Mouse (Mus musculus): ENCODE results near the gene Ephb1. TPM values are rescaled to one million over a fixed set of nuclear protein-coding genes. Genes with fewer than 3 reads are reported as not detected.

The Ephb1 gene
- polyA plus RNA-seq, 1 experiment from 2014 or later = 0.44 TPM

DNA sequence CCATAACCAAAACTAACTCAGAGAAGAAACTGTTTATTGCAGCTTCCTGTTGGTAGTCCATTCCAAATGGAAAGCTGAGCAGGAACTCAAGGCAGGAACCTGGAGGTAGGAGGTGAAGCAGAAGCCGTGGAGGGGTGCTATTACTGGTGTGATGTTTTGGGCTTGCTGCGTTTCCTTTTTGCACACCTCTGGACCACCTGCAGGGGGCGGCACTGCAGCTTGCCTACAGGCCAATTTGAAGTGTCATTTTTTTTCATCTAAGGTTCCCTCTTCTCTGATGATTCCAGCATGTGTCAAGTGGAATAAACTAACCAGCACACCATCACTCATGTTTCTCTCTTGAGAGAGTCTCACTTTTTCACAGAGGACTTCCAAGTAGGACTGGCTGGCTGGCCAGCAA, 235.1 kb downstream of the Ephb1 start:
- no peak for ATAC-seq
- WGBS (ENCODE audit: insufficient replicate concordance) = 57% methylated on average over 3 of the region's 3 CpGs
- Histone ChIP-seq H3K36me3 (no peaks in the 10 kb centered on the region), H3K4me3 (no peak overlapping the region), H3K9me3 (replicated peaks) (no peaks in the 10 kb centered on the region), H3K4me1 (no peaks in the 10 kb centered on the region), H3K27ac (no peak overlapping the region), H3K4me2 (no peak overlapping the region), H3K27me3 (replicated peaks) (no peaks in the 10 kb centered on the region), H3K9ac (no peak overlapping the region)

DNA sequence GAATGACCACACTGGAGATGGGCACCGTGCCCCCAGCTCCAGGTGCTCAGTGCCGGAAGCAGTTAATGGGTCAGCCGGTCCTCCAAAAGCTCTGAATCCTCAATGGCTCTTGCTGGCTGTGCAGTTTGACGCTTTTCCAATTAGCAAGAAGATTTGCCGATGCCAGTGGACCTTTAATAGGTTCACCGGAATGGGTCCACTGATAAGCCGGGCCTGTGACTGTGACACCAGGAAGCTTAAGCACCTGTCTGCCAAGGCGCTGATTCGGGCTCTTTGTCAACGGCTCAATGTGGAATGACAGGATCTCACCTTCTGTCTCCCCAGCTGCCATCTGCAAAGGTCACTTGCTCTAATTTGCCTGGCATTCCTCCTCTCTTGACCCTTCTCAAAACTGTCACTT, 239.2 kb downstream of the Ephb1 start:
- WGBS (ENCODE audit: insufficient replicate concordance) = 79% methylated on average over 10 of the region's 10 CpGs
- no peak for ATAC-seq

DNA sequence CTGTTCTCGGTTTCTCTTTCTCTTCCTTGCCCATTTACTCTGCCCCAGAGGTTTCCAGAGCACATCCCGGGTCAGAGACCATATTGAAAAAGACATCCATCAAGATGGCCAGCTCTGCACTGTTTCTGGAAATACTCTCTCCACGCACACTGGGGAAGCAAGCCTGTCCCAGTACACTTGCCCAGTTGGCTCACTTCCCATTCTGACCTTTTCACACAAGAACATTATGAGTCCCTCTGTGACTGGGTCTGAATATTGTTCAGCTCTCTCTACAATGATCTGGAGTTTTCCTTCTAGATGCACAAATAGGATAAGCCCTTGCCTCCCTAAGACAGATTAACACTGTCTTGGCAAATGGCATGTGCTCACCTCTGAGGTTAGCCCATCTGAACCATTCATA, 243.0 kb downstream of the Ephb1 start:
- H3K9me3 ChIP-seq (replicated peaks) = no peaks in the 10 kb centered on the region
- no peak overlapping the region for H3K4me3 ChIP-seq
- no peak overlapping the region for H3K27ac ChIP-seq
- no peaks in the 10 kb centered on the region for H3K36me3 ChIP-seq
- no peak for ATAC-seq
- no peak overlapping the region for H3K9ac ChIP-seq
- WGBS (ENCODE audit: insufficient replicate concordance) = 48% methylated on average over 3 of the region's 3 CpGs
- H3K4me1 ChIP-seq = no peaks in the 10 kb centered on the region
- H3K4me2 ChIP-seq = no peak overlapping the region
- no peaks in the 10 kb centered on the region for H3K27me3 ChIP-seq (replicated peaks)

More for the DNA sequence above, 239.2 kb downstream of the Ephb1 start:
- Histone ChIP-seq H3K9me3 (replicated peaks) (no peaks in the 10 kb centered on the region), H3K27me3 (replicated peaks) (no peaks in the 10 kb centered on the region), H3K4me2 (no peak overlapping the region), H3K9ac (no peak overlapping the region), H3K27ac (no peak overlapping the region), H3K36me3 (no peaks in the 10 kb centered on the region), H3K4me3 (no peak overlapping the region), H3K4me1 (no peaks in the 10 kb centered on the region)

DNA sequence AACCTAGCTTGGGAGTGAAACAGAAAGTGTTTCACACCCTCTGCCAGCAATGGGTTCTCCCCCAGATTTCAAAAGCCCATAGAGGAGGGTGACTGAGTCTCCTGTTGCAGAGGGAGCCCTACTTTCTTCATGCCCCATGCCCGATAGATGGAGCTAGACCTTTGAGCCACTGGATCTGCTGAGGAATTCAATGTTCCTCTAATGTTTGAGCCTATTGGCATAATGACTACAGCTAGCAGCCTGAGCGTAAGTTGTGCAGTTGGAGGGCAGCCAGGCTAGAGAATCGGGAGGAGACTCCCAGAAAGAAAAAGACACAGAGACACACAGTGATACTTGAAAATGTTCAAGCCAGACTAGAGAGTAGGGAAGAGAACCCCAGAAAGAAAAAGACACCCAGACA, 246.5 kb downstream of the Ephb1 start:
- WGBS (ENCODE audit: insufficient replicate concordance) = 64% methylated on average over 3 of the region's 3 CpGs
- no peak overlapping the region for H3K9ac ChIP-seq
- ATAC-seq = no peak

DNA sequence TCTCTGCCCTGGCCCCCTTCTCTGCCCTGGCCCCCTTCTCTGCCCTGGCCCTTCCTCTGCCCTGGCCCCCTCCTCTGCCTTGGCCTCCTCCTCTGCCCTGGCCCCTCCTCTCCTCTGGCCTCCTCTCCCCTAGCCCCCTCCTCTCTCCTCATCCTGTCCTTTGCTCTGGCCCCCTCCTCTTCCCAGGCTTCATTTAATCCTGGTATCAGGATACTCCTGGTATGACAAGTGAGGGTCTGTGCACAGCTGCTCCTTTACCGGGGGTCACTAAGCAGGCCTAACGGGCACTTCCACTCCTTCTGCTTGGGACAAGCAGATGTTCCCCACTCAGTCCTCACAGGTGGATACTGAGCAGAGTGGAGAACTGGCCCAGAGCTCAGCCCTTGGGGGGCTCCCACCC, 247.3 kb downstream of the Ephb1 start:
- Histone ChIP-seq H3K4me2 (no peak overlapping the region), H3K4me3 (no peak overlapping the region), H3K27ac (no peak overlapping the region), H3K4me1 (no peaks in the 10 kb centered on the region), H3K36me3 (no peaks in the 10 kb centered on the region), H3K9me3 (replicated peaks) (no peaks in the 10 kb centered on the region), H3K27me3 (replicated peaks) (no peaks in the 10 kb centered on the region), H3K9ac (no peak overlapping the region)
- 64% methylated on average over 2 of the region's 2 CpGs for WGBS (ENCODE audit: insufficient replicate concordance)
- no peak for ATAC-seq

More for the DNA sequence above, 246.5 kb downstream of the Ephb1 start:
- H3K4me2 ChIP-seq = no peak overlapping the region
- H3K27me3 ChIP-seq (replicated peaks) = no peaks in the 10 kb centered on the region
- no peaks in the 10 kb centered on the region for H3K36me3 ChIP-seq
- H3K4me1 ChIP-seq = no peaks in the 10 kb centered on the region
- no peak overlapping the region for H3K27ac ChIP-seq
- no peaks in the 10 kb centered on the region for H3K9me3 ChIP-seq (replicated peaks)
- no peak overlapping the region for H3K4me3 ChIP-seq

DNA sequence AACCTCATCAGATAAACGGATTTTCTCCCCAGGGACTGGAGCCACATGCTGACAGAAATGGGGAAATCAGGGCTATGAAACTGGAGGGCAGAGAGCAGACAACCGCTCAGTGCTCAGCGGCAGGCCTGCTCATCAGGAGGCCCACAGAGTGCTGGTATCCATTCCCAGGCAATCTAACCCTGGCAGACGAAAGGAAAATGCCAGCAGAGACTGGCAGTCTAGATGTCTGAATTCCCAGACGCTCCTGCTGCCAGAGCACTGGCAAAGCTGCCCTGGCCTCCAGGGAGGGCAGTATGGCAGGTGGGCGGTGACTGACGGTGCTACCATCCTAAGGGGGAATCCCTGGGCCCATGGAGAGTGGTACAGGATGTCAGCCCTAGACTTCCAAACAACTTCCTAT, 257.7 kb downstream of the Ephb1 start:
- H3K4me1 ChIP-seq = no peaks in the 10 kb centered on the region
- H3K4me3 ChIP-seq = no peak overlapping the region
- H3K9ac ChIP-seq = no peak overlapping the region
- ATAC-seq = no peak
- 26% methylated on average over 7 of the region's 7 CpGs for WGBS (ENCODE audit: insufficient replicate concordance)
- no peak overlapping the region for H3K27ac ChIP-seq
- no peaks in the 10 kb centered on the region for H3K36me3 ChIP-seq
- H3K27me3 ChIP-seq (replicated peaks) = no peaks in the 10 kb centered on the region
- H3K4me2 ChIP-seq = no peak overlapping the region
- H3K9me3 ChIP-seq (replicated peaks) = no peaks in the 10 kb centered on the region

DNA sequence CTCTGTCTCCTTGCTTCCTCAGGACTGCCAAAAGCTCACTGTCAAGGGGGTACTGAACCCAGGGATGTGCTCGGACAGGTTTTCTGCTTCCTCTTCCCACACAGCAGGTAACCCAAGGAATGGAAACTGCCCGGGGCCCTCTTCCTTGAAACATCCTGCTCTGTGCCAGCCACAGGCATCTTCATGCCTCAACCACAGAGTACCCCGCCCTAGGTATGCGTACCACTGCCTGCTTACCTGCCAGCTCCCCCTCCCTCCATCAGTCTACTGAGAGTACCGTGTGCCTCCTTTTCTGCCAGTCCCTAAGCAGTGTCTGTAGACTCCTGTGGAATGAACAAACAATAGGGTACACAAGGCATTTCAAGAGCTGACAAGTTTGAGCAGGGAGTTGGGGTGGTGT, 265.9 kb downstream of the Ephb1 start:
- no peak for ATAC-seq

DNA sequence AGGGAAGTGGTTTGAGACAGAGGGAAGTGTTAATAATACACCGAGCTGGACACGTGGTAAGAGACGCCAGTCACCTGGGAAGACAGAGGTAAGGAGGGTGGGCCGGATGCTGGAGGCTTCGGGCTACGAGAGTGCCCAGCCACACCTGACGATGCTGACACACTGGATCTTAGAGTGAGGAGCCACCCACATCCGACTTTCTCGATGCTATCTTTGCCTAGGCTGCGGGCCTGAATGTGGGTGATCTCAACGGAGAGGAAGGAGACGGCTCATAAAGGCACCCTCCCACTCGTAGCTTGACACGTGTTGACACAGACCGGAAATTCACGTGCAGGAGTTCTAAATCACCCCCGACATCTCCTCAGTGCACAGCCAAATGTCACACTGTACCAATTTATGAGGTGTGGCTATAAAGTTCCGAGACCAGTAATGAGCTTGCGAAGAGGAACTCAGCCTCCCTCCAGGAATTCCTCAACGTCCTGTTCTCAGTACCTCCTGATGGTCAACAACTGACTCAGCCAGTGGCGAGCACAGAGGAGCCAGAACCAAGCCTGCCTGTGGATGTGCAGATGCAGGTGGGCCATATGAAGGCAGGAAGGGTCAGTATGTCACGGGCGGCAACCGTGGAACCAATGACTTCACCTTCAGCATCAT, 268.3 kb downstream of the Ephb1 start:
- Histone ChIP-seq H3K9ac (no peak overlapping the region), H3K27ac (no peak overlapping the region), H3K4me3 (no peak overlapping the region), H3K4me2 (no peak overlapping the region), H3K27me3 (replicated peaks) (no peaks in the 10 kb centered on the region), H3K9me3 (replicated peaks) (no peaks in the 10 kb centered on the region), H3K4me1 (no peaks in the 10 kb centered on the region), H3K36me3 (no peaks in the 10 kb centered on the region)
- no peak for ATAC-seq
- 66% methylated on average over 24 of the region's 24 CpGs for WGBS (ENCODE audit: insufficient replicate concordance)

More for the DNA sequence above, 265.9 kb downstream of the Ephb1 start:
- Histone ChIP-seq H3K4me1 (no peaks in the 10 kb centered on the region), H3K27me3 (replicated peaks) (no peaks in the 10 kb centered on the region), H3K27ac (no peak overlapping the region), H3K9me3 (replicated peaks) (no peaks in the 10 kb centered on the region), H3K4me3 (no peak overlapping the region), H3K4me2 (no peak overlapping the region), H3K9ac (no peak overlapping the region), H3K36me3 (no peaks in the 10 kb centered on the region)
- 59% methylated on average over 5 of the region's 5 CpGs for WGBS (ENCODE audit: insufficient replicate concordance)

DNA sequence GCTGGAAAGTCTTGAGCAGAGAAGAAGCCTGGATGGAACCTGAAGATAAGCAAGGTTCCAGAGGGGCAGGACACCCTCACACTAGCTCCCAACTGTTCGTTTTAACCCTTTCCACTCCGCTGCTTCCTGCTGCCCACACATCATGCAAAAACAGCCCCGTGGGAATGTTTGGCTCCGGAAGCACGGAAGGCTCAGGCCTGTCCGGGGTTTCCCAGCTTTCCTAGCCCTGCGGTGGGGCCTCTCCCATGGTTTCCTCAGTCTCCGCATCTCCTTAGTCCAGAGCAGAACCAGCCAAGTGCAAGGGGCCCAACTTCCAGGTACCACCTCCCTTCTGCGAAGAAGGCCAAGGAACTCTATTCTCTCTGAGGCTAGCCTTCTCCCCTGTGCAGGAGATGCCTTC, 269.0 kb downstream of the Ephb1 start:
- Histone ChIP-seq H3K9ac (no peak overlapping the region), H3K4me2 (no peak overlapping the region), H3K4me3 (no peak overlapping the region), H3K27ac (no peak overlapping the region), H3K27me3 (replicated peaks) (no peaks in the 10 kb centered on the region), H3K4me1 (no peaks in the 10 kb centered on the region), H3K36me3 (no peaks in the 10 kb centered on the region), H3K9me3 (replicated peaks) (no peaks in the 10 kb centered on the region)
- ATAC-seq = no peak
- WGBS (ENCODE audit: insufficient replicate concordance) = 74% methylated on average over 9 of the region's 9 CpGs

DNA sequence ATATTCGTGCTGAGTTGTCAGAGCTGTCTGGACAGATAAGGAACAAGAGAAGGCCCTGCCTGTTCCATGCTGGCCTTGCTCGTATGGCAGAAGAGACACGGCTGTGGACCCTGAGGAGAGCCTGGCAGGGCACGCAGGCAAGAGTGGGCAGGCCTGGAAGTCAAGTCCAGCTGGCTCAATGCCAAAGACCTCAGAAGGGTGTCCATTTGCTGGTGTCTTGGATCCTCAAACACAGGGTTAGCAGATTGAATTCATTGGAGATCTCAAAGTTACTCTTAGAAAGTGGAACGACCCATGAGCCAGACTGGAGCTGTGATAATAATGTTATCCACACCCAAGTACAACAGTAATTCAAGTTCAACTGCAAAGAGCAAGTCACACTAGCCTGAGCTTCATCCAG, 273.6 kb downstream of the Ephb1 start:
- no peaks in the 10 kb centered on the region for H3K27me3 ChIP-seq (replicated peaks)
- no peak overlapping the region for H3K9ac ChIP-seq
- no peak overlapping the region for H3K4me3 ChIP-seq
- H3K36me3 ChIP-seq = no peaks in the 10 kb centered on the region
- WGBS (ENCODE audit: insufficient replicate concordance) = 53% methylated on average over 5 of the region's 5 CpGs
- no peaks in the 10 kb centered on the region for H3K9me3 ChIP-seq (replicated peaks)
- ATAC-seq = no peak
- H3K27ac ChIP-seq = no peak overlapping the region
- no peak overlapping the region for H3K4me2 ChIP-seq
- H3K4me1 ChIP-seq = no peaks in the 10 kb centered on the region

DNA sequence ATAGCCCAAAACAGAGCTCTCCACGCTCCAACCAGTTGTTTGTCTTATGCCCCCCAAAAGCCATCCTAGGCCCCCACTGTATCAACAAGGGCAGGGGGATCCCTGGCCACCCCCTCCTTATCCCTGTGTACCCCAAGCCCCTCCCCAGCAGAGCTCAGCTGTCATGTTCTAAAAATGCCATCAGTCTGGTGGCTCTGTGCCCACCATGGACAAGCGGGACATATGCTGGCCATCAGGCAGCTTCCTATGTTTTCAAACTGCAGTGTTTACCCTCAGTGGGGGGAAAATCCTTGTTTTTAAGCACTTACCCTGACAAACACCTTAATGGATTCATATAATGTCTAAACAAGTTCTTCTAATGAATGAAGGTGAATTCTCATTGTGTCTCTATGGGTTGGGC, 275.3 kb downstream of the Ephb1 start:
- Histone ChIP-seq H3K27me3 (replicated peaks) (no peaks in the 10 kb centered on the region), H3K4me3 (no peak overlapping the region), H3K27ac (no peak overlapping the region), H3K4me1 (no peaks in the 10 kb centered on the region), H3K36me3 (no peaks in the 10 kb centered on the region), H3K9ac (no peak overlapping the region), H3K9me3 (replicated peaks) (no peaks in the 10 kb centered on the region), H3K4me2 (no peak overlapping the region)
- WGBS (ENCODE audit: insufficient replicate concordance) = 67% methylated on average over 2 of the region's 2 CpGs
- no peak for ATAC-seq

DNA sequence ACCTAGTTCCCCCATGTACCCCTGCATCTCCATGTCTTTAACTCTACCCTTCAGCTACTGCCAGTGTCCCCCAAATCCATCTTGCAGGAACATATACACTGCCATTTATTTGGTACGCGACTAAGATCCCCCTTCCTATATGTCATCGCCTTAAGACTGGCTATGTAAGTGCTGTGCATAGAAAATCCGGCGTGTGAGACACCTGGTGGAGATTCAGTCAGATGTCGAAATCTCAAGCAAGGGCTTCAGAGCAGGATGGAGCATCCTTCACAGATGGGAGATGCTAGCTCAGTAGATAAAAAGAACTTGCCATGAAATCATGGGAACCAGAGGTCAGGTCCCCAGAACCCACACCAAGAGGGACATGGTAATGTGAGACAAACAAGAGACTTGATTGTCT, 276.3 kb downstream of the Ephb1 start:
- no peaks in the 10 kb centered on the region for H3K4me1 ChIP-seq
- H3K27ac ChIP-seq = no peak overlapping the region
- H3K4me3 ChIP-seq = no peak overlapping the region
- no peak for ATAC-seq
- H3K9ac ChIP-seq = no peak overlapping the region
- no peaks in the 10 kb centered on the region for H3K36me3 ChIP-seq
- no peak overlapping the region for H3K4me2 ChIP-seq
- H3K9me3 ChIP-seq (replicated peaks) = no peaks in the 10 kb centered on the region
- no peaks in the 10 kb centered on the region for H3K27me3 ChIP-seq (replicated peaks)
- 65% methylated on average over 6 of the region's 6 CpGs for WGBS (ENCODE audit: insufficient replicate concordance)

DNA sequence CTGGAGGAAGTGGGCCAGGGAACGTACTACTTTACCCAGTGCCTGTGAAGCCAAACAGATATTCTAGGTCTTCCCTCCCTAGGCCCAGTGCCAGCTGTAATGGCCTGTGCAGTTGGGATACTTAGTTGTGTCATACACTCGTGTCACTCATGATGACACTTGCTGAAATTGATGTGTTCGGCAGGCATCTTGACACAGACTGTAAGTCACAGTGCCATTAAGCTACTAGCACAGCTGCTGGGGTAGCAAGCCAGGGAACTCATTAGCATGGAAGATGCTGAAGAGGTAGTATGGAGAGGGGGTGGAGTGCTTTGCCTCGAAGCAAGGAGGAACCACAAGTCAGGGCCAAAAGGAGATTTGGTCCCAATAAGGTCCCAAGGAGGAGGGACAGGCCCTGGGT, 279.0 kb downstream of the Ephb1 start:
- H3K36me3 ChIP-seq = no peaks in the 10 kb centered on the region
- ATAC-seq = no peak
- WGBS (ENCODE audit: insufficient replicate concordance) = 41% methylated on average over 4 of the region's 4 CpGs
- no peaks in the 10 kb centered on the region for H3K27me3 ChIP-seq (replicated peaks)
- H3K9me3 ChIP-seq (replicated peaks) = no peaks in the 10 kb centered on the region
- no peak overlapping the region for H3K4me3 ChIP-seq
- no peak overlapping the region for H3K4me2 ChIP-seq
- no peak overlapping the region for H3K27ac ChIP-seq
- no peaks in the 10 kb centered on the region for H3K4me1 ChIP-seq
- no peak overlapping the region for H3K9ac ChIP-seq

Data from liver, embryonic 12.5 days (tissue).